Mouse (Mus musculus) embryonic facial prominence, embryonic 14.5 days (tissue): ENCODE data around the gene Sco1. TPM values are rescaled to one million over a fixed set of nuclear protein-coding genes. Genes with fewer than 3 reads are reported as not detected.
A peak's percentile ranks its signal among the peaks of the same experiment; 100 is the strongest.

Experiments used
- ATAC-seq: fragments of 200-750 bp; cut with Nextera tagmentation; 2 replicates; pipeline ENCODE4 v1.8.0; 2017; ENCODE audit warnings: low read depth, moderate number of reproducible peaks, moderate TSS enrichment
- DNase-seq: peaks from one replicate; pipeline ENCODE4 v3.0.0-alpha.2; 2015; ENCODE audit warnings: low spot score
- H3K27ac ChIP-seq: fragments of 300-500 bp; sonication (generic); replicated peaks from 2 replicates; pipeline ENCODE4 v1.5.1; 2014; ENCODE audit warnings: low read depth, mild to moderate bottlenecking, low read length, moderate library complexity
- H3K27me3 ChIP-seq: fragments of 300-500 bp; sonication (generic); replicated peaks from 2 replicates; pipeline ENCODE4 v1.6.1; 2014; ENCODE audit warnings: low read length; ENCODE audit not compliant: control insufficient read depth, insufficient read depth
- H3K36me3 ChIP-seq: fragments of 300-500 bp; sonication (generic); 2 replicates; pipeline ENCODE4 v1.6.1; 2014; ENCODE audit warnings: low read length, mixed read lengths; ENCODE audit not compliant: control insufficient read depth, insufficient read depth
- H3K4me1 ChIP-seq: fragments of 300-500 bp; sonication (generic); 2 replicates; pipeline ENCODE4 v1.6.1; 2014; ENCODE audit warnings: antibody characterized with exemption, low read length; ENCODE audit not compliant: control insufficient read depth, insufficient read depth
- H3K4me2 ChIP-seq: fragments of 300-500 bp; sonication (generic); 2 replicates; pipeline ENCODE4 v1.6.1; 2014; ENCODE audit warnings: low read depth, mild to moderate bottlenecking, low read length, moderate library complexity, mixed read lengths
- H3K4me3 ChIP-seq: fragments of 300-500 bp; sonication (generic); 2 replicates; pipeline ENCODE4 v1.5.1; 2014; ENCODE audit warnings: low read depth, mild to moderate bottlenecking, low read length
- H3K9ac ChIP-seq: fragments of 300-500 bp; sonication (generic); 2 replicates; pipeline ENCODE4 v1.6.1; 2014; ENCODE audit warnings: low read depth, mild to moderate bottlenecking, low read length, moderate library complexity, mixed read lengths
- H3K9me3 ChIP-seq: fragments of 300-500 bp; sonication (generic); 2 replicates; pipeline ENCODE4 v1.6.1; 2016; ENCODE audit warnings: low read length; ENCODE audit not compliant: control insufficient read depth
- WGBS: fragments of 180-500 bp; shearing (Covaris S2); extraction: QIAGEN DNeasy Blood & Tissue Kit; methylation state at CpG from one replicate; pipeline ENCODE4 v1.1.7; 2014; 5-methylcytosine and 5-hydroxymethylcytosine counted together
- polyA plus RNA-seq: library from polyadenylated mRNA; unstranded; fragments of >200 nt; fragmentation: Nextera tagmentation; extraction: Ambion mirVana; gene quantifications from 2 replicates; pipeline ENCODE4 v1.2.1, GENCODE M21; 2014

Gene Sco1
- polyA plus RNA-seq, 1 experiment from 2014 or later = 13.4 TPM

GRCm38 (mm10) chr11:67077435-67077834, 25.0 kb downstream of the Sco1 start:
- DNase-seq (peak; percentile 68), ATAC-seq (no peak)
- WGBS = 52% methylated on average over 3 of the region's 3 CpGs
- H3K9me3 ChIP-seq = no peaks in the 10 kb centered on the region
- no peak overlapping the region for H3K4me3 ChIP-seq
- H3K36me3 ChIP-seq = no peaks in the 10 kb centered on the region
- no peak overlapping the region for H3K27ac ChIP-seq
- no peaks in the 10 kb centered on the region for H3K27me3 ChIP-seq
- H3K4me1 ChIP-seq = no peaks in the 10 kb centered on the region
- no peak overlapping the region for H3K4me2 ChIP-seq
- H3K9ac ChIP-seq = no peak overlapping the region

DNA sequence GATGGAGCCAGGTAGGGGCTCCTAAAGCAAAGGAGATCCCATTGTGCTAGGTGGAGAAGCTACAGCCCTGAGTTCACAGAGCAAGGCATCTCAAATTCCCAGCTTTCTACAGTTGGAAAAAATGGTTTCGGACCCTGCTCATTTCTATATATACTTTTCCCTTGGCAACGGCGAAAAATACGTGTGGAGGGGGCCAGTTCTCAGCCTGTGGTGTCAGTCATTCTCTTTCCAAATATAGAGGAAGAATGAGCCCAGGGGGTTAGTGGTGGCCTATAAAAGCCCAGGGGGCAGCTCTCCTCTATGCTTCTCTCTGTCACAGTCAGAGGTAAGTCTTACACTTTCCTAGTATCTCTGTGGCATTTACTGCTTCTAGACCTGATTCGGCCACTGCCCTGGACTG, 25.5 kb downstream of the Sco1 start, which contains the start of gene Myh3:
TSS of gene Myh3 (plus strand) at position 301 of the 400 bp plus-strand sequence.
- H3K27ac ChIP-seq = no peak within 1 kb of the TSS
- no peaks in the 10 kb centered on the region for H3K9me3 ChIP-seq
- no peak within 1 kb of the TSS for H3K9ac ChIP-seq
- 83% methylated on average over 5 of the region's 5 CpGs for WGBS
- H3K36me3 ChIP-seq = no peaks in the 10 kb centered on the region
- ATAC-seq (no peak), DNase-seq (peak; percentile 22)
- H3K4me2 ChIP-seq = no peak within 1 kb of the TSS
- no peaks in the 10 kb centered on the region for H3K4me1 ChIP-seq
- 0 out of 2 replicates have a peak, but pooled peaks cover 2% of the 10 kb centered on the region for H3K27me3 ChIP-seq
- H3K4me3 ChIP-seq = no peak within 1 kb of the TSS

GRCm38 (mm10) chr11:67078888-67079287, 26.4 kb downstream of the Sco1 start:
- Histone ChIP-seq H3K27me3 (0 out of 2 replicates have a peak, but pooled peaks cover 2% of the 10 kb centered on the region), H3K27ac (no peak overlapping the region), H3K4me3 (no peak overlapping the region), H3K36me3 (no peaks in the 10 kb centered on the region), H3K9ac (no peak overlapping the region), H3K4me2 (no peak overlapping the region), H3K9me3 (no peaks in the 10 kb centered on the region), H3K4me1 (no peaks in the 10 kb centered on the region)
- ATAC-seq (no peak), DNase-seq (no peak)
- WGBS = 91% methylated on average over 6 of the region's 6 CpGs

DNA sequence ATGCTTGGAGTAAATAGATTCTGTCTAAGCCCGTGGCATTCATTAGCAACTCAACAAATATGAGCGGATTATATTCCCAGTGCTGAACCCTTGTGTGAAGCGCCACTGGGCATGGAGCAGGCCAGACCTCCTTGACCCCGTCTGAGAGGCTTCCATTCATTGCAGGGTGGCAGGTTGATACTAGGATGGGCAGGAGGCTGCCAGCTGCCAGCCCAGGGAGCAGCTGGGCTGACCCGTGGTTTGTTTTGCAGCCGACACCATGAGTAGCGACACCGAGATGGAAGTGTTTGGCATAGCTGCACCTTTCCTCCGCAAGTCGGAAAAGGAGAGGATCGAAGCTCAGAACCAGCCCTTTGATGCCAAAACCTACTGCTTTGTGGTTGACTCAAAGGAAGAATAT, 27.3 kb downstream of the Sco1 start:
- DNase-seq (no peak), ATAC-seq (no peak)
- Histone ChIP-seq H3K36me3 (no peaks in the 10 kb centered on the region), H3K27me3 (peaks cover 8% of the 10 kb centered on the region; the same call in 1 of the 2 replicates), H3K4me1 (no peaks in the 10 kb centered on the region), H3K27ac (no peak overlapping the region), H3K9ac (no peak overlapping the region), H3K4me3 (no peak overlapping the region), H3K4me2 (no peak overlapping the region), H3K9me3 (no peaks in the 10 kb centered on the region)
- WGBS = 62% methylated on average over 11 of the region's 11 CpGs

DNA sequence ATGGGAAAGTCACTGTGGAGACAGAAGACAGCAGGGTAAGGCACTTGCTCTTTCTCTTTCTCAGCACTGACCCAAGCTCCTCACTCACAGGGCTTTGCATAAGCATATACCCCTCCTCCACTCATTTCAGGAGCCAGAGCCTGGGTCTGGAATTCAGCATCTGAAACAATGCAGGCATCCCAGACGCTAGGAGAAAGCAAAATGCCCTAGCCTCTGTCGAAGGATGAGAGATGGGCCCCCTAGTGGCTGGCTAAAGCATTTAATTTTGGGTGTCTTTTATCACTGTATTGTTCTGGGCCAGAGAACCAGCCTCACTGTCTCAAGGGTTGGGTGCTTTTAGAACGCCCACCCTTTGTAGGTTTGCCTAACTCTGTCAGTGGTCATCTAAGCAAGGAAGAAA, 27.7 kb downstream of the Sco1 start:
- Histone ChIP-seq H3K36me3 (no peaks in the 10 kb centered on the region), H3K27me3 (peaks cover 13% of the 10 kb centered on the region), H3K4me3 (no peak overlapping the region), H3K27ac (no peak overlapping the region), H3K4me1 (no peaks in the 10 kb centered on the region), H3K9me3 (no peaks in the 10 kb centered on the region), H3K9ac (no peak overlapping the region), H3K4me2 (no peak overlapping the region)
- ATAC-seq (peak; percentile 53; the same call in 1 of the 2 replicates), DNase-seq (peak; percentile 76)
- 6% methylated on average over 3 of the region's 3 CpGs for WGBS

DNA sequence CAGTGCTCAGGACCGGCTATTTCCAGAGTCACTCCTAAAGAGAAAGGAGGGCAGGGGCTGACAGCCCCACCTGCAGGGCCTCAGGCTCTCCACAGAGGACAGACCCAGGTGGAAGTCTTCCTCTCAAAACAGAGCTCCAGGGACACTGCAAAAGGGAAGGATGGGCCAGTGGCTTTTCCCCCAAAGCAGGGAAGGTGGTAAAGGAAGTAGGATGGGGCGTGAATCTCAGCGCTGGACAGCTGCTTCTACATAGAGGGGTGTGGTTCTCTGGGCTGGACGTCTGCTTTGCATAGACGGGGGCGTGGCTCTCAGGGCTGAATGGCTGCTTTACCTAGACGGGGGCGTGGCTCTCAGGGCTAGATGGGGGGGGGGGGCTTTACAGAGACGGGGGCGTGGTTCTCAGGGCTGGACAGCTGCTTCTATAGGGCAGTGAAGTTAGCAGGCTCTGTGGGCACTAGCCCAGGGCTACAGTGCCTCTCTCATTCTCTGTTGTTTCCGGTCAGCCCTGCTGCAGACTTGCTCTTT, 28.7 kb downstream of the Sco1 start:
- peak; percentile 54; the same call in 1 of the 2 replicates for ATAC-seq

DNA sequence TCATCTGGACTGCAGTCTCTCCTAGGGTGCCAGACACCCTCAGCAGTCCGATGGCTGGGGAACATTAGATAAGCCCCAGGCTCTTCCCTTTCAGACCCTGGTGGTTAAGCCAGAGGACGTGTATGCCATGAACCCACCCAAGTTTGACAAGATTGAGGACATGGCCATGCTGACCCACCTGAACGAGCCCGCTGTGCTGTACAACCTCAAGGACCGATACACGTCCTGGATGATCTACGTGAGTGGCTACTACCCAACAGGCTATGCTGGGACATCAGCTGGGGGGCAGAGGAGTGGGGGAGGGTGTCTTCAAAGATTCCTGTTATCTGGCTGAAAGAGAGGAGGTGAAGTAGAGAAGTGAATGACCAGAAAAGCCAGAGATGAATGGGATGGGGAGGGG, 29.7 kb downstream of the Sco1 start:
- no peaks in the 10 kb centered on the region for H3K9me3 ChIP-seq
- ATAC-seq (no peak), DNase-seq (no peak)
- 87% methylated on average over 7 of the region's 7 CpGs for WGBS
- no peaks in the 10 kb centered on the region for H3K4me1 ChIP-seq
- no peak overlapping the region for H3K4me3 ChIP-seq
- H3K27me3 ChIP-seq = peaks cover 14% of the 10 kb centered on the region
- H3K4me2 ChIP-seq = no peak overlapping the region
- H3K27ac ChIP-seq = no peak overlapping the region
- no peaks in the 10 kb centered on the region for H3K36me3 ChIP-seq
- no peak overlapping the region for H3K9ac ChIP-seq

More for the DNA sequence above, 28.7 kb downstream of the Sco1 start:
- Histone ChIP-seq H3K4me2 (no peak overlapping the region), H3K27ac (no peak overlapping the region), H3K4me3 (no peak overlapping the region), H3K27me3 (peaks cover 14% of the 10 kb centered on the region), H3K9me3 (no peaks in the 10 kb centered on the region), H3K9ac (no peak overlapping the region), H3K4me1 (no peaks in the 10 kb centered on the region), H3K36me3 (no peaks in the 10 kb centered on the region)
- WGBS = 11% methylated on average over 5 of the region's 11 CpGs
- DNase-seq = peak; percentile 86

DNA sequence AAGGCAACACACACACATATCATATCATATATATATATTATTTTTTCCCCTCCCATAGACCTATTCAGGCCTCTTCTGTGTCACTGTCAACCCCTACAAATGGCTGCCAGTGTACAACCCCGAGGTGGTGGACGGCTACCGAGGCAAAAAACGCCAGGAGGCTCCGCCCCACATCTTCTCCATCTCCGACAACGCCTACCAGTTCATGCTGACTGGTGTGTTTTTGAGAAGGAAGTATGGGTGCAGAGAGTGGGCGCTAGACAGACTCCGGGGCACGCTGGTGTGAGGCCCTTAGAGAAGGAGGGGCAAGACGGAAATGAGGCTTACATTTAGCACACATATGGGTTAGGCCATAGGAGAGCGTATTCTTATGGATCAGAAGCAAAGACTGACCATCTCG, 30.3 kb downstream of the Sco1 start:
- Histone ChIP-seq H3K4me3 (no peak overlapping the region), H3K9me3 (no peaks in the 10 kb centered on the region), H3K4me1 (no peaks in the 10 kb centered on the region), H3K4me2 (no peak overlapping the region), H3K9ac (no peak overlapping the region), H3K27ac (no peak overlapping the region), H3K27me3 (peaks cover 14% of the 10 kb centered on the region), H3K36me3 (no peaks in the 10 kb centered on the region)
- ATAC-seq (no peak), DNase-seq (no peak)
- WGBS = 79% methylated on average over 13 of the region's 13 CpGs

- no peak overlapping the region for H3K9ac ChIP-seq
- H3K36me3 ChIP-seq = no peaks in the 10 kb centered on the region
- no peaks in the 10 kb centered on the region for H3K4me1 ChIP-seq
- peaks cover 14% of the 10 kb centered on the region for H3K27me3 ChIP-seq
- H3K4me2 ChIP-seq = no peak overlapping the region
- 63% methylated on average over 6 of the region's 6 CpGs for WGBS
- DNase-seq (no peak), ATAC-seq (no peak)
- no peak overlapping the region for H3K4me3 ChIP-seq
- H3K27ac ChIP-seq = no peak overlapping the region
- H3K9me3 ChIP-seq = no peaks in the 10 kb centered on the region
Measured at GRCm38 (mm10) chr11:67083239-67083638, 30.8 kb downstream of the Sco1 start.
